Mouse (Mus musculus) kidney, postnatal 0 days (tissue): Measurements from ENCODE around the gene Sh3bp4. TPM values are rescaled to one million over a fixed set of nuclear protein-coding genes. Genes with fewer than 3 reads are reported as not detected.

ENCODE experiments used
- ATAC-seq: fragments of 200-750 bp; cut with Nextera tagmentation; replicated peaks from 2 replicates; pipeline ENCODE4 v1.8.0; 2017; ENCODE audit warnings: low read depth, moderate number of reproducible peaks, moderate TSS enrichment, moderate library complexity; ENCODE audit not compliant: low FRiP score
- DNase-seq: peaks from one replicate; pipeline ENCODE4 v3.0.0-alpha.2; 2016; ENCODE audit warnings: low spot score
- H3K27ac ChIP-seq: fragments of 300-500 bp; sonication (generic); 2 replicates; pipeline ENCODE4 v1.5.1; 2014; ENCODE audit warnings: mild to moderate bottlenecking
- H3K27me3 ChIP-seq: fragments of 300-500 bp; sonication (generic); 2 replicates; pipeline ENCODE4 v1.6.1; 2014; ENCODE audit warnings: low read length, mixed read lengths; ENCODE audit not compliant: insufficient read depth
- H3K36me3 ChIP-seq: fragments of 300-500 bp; sonication (generic); 2 replicates; pipeline ENCODE4 v1.6.1; 2014; ENCODE audit warnings: low read length, mixed read lengths; ENCODE audit not compliant: insufficient read depth
- H3K4me1 ChIP-seq: fragments of 300-500 bp; sonication (generic); replicated peaks from 2 replicates; pipeline ENCODE4 v1.6.1; 2014; ENCODE audit warnings: antibody characterized with exemption, low read length, mixed read lengths; ENCODE audit not compliant: insufficient read depth
- H3K4me2 ChIP-seq: fragments of 300-500 bp; sonication (generic); 2 replicates; pipeline ENCODE4 v1.6.1; 2014; ENCODE audit warnings: mild to moderate bottlenecking, low read length, moderate library complexity, mixed read lengths
- H3K4me3 ChIP-seq: fragments of 300-500 bp; sonication (generic); replicated peaks from 2 replicates; pipeline ENCODE4 v1.5.1; 2014; ENCODE audit warnings: low read depth, low read length
- H3K9ac ChIP-seq: fragments of 300-500 bp; sonication (generic); 2 replicates; pipeline ENCODE4 v1.6.1; 2014; ENCODE audit warnings: low read depth, low read length
- H3K9me3 ChIP-seq: fragments of 300-500 bp; sonication (generic); replicated peaks from 2 replicates; pipeline ENCODE4 v1.6.1; 2016; ENCODE audit warnings: low read length, inconsistent platforms, mixed read lengths
- CTCF ChIP-seq: IDR thresholded peaks from 2 replicates; pipeline ENCODE4 v1.5.1; 2016; ENCODE audit warnings: antibody characterized with exemption, low read depth, mild to moderate bottlenecking, moderate library complexity
- WGBS: fragments of 180-500 bp; shearing (Covaris S2); extraction: QIAGEN DNeasy Blood & Tissue Kit; methylation state at CpG from one replicate; pipeline ENCODE4 v1.1.7; 2014; 5-methylcytosine and 5-hydroxymethylcytosine counted together
- polyA plus RNA-seq: library from polyadenylated mRNA; unstranded; fragments of >200 nt; fragmentation: Nextera tagmentation; extraction: Ambion mirVana; gene quantifications from 2 replicates; pipeline ENCODE4 v1.2.1, GENCODE M21; 2015

The Sh3bp4 gene
- polyA plus RNA-seq, 1 experiment from 2014 or later, result 22.7 TPM

DNA sequence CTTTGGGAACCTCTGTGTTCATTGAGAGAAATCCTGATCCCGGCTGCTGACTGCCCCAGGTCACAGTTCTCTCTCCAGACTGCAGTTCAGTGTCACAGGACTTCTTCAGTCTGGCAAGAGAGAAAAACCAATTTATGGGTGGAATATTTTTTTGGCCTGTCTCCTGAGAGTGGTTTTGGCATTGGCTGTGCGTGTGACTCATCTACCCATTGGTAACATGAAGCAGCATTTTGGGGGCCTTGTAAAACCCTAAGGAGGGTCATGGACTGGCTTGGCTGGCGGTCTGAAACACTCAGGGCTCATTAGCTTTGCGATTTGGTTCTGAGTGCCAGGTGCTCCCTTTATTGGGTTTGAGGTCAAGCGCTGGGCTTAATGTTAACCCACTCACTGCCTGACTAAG lies 10.6 kb downstream of the Sh3bp4 start:
- Histone ChIP-seq H3K9me3 (no peaks in the 10 kb centered on the region), H3K9ac (no peak overlapping the region), H3K4me2 (no peak overlapping the region), H3K4me1 (peaks cover 39% of the 10 kb centered on the region), H3K27me3 (no peaks in the 10 kb centered on the region), H3K27ac (no peak overlapping the region), H3K4me3 (no peak overlapping the region), H3K36me3 (no peaks in the 10 kb centered on the region)
- no peak for DNase-seq
- TF ChIP-seq CTCF, result no peak
- 40% methylated on average over 5 of the region's 5 CpGs for WGBS
- no peak for ATAC-seq

DNA sequence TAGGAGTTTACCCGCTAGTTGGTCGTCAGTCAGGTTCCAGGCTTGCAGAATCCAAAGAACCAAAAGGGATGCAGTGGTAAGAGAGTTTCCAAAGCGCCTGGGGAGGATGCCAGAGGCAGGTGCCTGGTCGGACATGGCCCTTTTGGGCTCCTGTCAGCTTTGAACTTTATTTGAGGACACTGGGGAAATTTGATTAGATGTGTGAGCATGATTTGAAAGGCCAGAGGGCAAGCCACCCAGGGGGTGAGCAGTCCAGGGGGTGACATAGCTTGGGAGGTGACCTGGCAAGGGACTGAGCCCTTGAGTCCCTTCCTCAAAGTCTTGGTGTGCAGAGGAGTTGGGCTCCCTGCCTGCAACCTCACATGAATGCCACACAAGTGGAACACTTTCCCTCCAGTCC lies 11.2 kb downstream of the Sh3bp4 start:
- WGBS, result 72% methylated on average over 4 of the region's 4 CpGs
- no peak for TF ChIP-seq CTCF
- H3K4me1 ChIP-seq, result peaks cover 42% of the 10 kb centered on the region

DNA sequence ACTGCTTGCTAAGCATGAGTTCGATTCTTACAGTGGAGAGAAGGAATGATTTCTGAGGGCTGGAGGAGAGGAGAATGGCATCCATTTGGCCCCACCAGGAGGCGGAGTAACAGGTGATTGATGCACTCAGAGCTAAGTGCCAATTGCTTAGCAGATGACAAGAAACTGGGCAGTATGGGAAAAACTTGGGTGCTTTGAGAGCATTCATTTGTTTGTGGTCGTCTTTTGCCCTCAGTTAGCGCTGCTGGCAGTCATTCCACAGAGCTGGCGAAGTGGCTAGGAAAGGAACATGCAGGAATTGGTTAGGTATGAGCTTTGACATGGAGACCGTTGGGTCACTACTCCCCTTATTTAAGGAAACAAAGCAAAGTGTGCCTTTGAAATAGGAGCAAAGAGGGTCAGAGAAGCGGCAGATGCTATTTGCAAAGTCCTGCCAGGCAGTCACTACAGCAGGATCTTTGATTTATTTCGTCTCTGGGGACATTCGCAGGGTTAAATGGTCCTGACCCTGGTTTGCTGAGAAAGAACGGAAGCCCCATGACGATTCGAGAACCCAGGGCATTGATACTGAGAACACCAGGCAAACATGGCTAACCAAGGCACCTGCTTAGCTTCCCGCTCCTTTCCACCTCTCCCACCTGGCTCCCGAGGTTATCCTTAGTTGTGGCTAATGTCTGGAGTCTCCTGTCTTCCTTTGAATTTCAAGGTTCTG lies 12.1 kb downstream of the Sh3bp4 start:
- Histone ChIP-seq H3K27ac (no peak overlapping the region), H3K36me3 (no peaks in the 10 kb centered on the region), H3K4me2 (no peak overlapping the region), H3K4me3 (no peak overlapping the region), H3K9me3 (no peaks in the 10 kb centered on the region), H3K27me3 (no peaks in the 10 kb centered on the region), H3K9ac (no peak overlapping the region), H3K4me1 (peaks cover 37% of the 10 kb centered on the region)
- DNase-seq (no peak), ATAC-seq (no peak)
- 31% methylated on average over 14 of the region's 14 CpGs for WGBS
- TF ChIP-seq CTCF, result no peak

More for the DNA sequence above, 11.2 kb downstream of the Sh3bp4 start:
- Histone ChIP-seq H3K9ac (no peak overlapping the region), H3K27ac (no peak overlapping the region), H3K27me3 (no peaks in the 10 kb centered on the region), H3K9me3 (no peaks in the 10 kb centered on the region), H3K4me2 (no peak overlapping the region), H3K4me3 (no peak overlapping the region), H3K36me3 (no peaks in the 10 kb centered on the region)
- DNase-seq (no peak), ATAC-seq (no peak)

DNA sequence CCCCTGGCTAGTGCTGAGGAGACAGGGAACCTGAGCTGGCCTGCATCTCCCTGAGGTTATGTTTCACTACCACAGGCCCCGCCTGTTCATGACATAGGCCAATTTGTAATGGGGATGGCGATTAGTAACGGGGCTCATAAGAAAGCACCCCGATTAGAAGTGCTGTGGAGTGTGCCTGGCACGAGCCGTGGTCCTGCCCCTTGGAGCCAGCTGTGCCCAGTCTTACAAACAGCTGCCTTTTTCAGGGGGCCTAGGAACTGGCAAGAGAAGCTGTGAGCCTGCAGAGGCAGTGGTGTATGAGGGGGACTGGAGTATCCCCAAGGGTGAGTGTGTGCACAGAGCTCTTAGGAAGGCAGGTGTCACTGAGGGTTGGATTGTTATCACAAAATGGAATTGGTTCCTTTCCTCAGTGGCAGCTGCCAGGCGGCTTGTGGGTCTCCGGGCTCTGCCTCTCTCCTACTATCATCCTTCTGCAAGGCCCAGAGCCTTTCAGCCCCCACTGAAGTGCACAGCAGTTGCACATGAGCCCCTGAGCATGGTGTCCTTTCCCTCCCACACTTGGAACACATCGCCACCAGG lies 16.4 kb downstream of the Sh3bp4 start:
- Histone ChIP-seq H3K27ac (no peak overlapping the region), H3K4me3 (no peak overlapping the region), H3K4me1 (peaks cover 24% of the 10 kb centered on the region), H3K9ac (no peak overlapping the region), H3K27me3 (no peaks in the 10 kb centered on the region), H3K36me3 (no peaks in the 10 kb centered on the region), H3K9me3 (no peaks in the 10 kb centered on the region), H3K4me2 (no peak overlapping the region)
- DNase-seq, result no peak
- WGBS, result 58% methylated on average over 9 of the region's 9 CpGs
- ATAC-seq, result no peak
- no peak for TF ChIP-seq CTCF

DNA sequence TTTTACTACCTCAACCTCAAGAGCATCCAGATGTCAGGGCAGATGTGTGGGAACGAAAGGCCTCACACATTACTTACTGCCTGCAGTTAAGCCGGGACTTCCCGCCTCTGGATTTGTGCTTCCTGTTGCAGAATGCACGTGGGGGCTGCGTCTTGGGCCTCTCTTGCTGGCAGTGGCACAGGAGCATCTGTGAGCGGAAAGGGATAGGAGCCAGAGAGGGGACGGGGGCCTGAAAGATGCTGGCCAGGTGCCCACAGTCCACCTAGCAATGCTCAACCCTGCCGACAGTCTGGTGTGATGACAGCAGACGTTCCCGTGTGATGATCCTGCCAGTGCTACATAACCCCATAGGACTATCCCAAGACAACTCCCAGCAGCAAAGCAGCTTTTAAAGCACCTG lies 17.9 kb downstream of the Sh3bp4 start:
- TF ChIP-seq CTCF, result no peak
- H3K9ac ChIP-seq, result no peak overlapping the region
- H3K27me3 ChIP-seq, result no peaks in the 10 kb centered on the region
- DNase-seq (no peak), ATAC-seq (no peak)
- no peak overlapping the region for H3K4me2 ChIP-seq
- WGBS, result 48% methylated on average over 10 of the region's 10 CpGs
- H3K4me3 ChIP-seq, result no peak overlapping the region
- peaks cover 22% of the 10 kb centered on the region for H3K4me1 ChIP-seq
- H3K36me3 ChIP-seq, result no peaks in the 10 kb centered on the region
- no peak overlapping the region for H3K27ac ChIP-seq
- H3K9me3 ChIP-seq, result no peaks in the 10 kb centered on the region

DNA sequence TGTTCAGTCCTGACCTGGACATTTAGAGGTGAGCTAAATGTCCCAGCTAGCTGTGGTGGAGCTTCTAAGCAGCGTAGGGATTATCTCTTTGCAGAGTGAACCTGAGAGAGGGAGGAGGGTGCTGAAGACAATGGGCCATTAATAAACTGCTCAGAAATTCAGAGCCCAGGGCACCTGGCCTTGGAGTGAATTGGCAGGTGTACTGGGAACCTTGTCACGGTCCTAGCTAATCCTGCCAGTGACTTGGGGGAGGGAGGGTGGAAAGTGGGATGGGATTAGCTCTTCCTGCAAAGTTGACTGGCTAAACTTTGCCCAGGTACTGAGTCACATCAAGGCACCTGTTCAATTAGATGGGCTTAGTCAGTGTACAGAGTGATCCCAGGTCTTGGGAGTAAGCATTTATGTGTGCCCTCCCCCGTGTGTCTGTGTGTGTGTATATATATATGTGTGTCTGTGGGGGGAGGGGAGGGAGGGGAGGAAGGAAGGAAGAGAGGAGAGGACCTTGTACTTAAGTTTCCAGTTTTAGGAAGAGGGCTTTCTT lies 18.6 kb downstream of the Sh3bp4 start:
- no peak for TF ChIP-seq CTCF
- no peak for DNase-seq
- 55% methylated on average over 3 of the region's 3 CpGs for WGBS

More for the DNA sequence above, 18.6 kb downstream of the Sh3bp4 start:
- Histone ChIP-seq H3K4me1 (peaks cover 26% of the 10 kb centered on the region), H3K27ac (no peak overlapping the region), H3K9me3 (no peaks in the 10 kb centered on the region), H3K27me3 (no peaks in the 10 kb centered on the region), H3K36me3 (no peaks in the 10 kb centered on the region), H3K4me2 (no peak overlapping the region), H3K9ac (no peak overlapping the region), H3K4me3 (no peak overlapping the region)
- no peak for ATAC-seq
